Mouse (Mus musculus) midbrain, embryonic 16.5 days (tissue): Measurements from ENCODE around the gene Eddm3b. TPM values are rescaled to one million over a fixed set of nuclear protein-coding genes. Genes with fewer than 3 reads are reported as not detected.
A peak's percentile ranks its signal among the peaks of the same experiment; 100 is the strongest.

Experiments
- ATAC-seq: fragments of 200-750 bp; cut with Nextera tagmentation; 2 replicates; pipeline ENCODE4 v1.8.0; 2017; ENCODE audit warnings: moderate TSS enrichment
- H3K27ac ChIP-seq: fragments of 300-500 bp; sonication (generic); 2 replicates; pipeline ENCODE4 v1.5.1; 2014; ENCODE audit warnings: mild to moderate bottlenecking, low read length, mixed read lengths
- H3K27me3 ChIP-seq: fragments of 300-500 bp; sonication (generic); 2 replicates; pipeline ENCODE4 v1.6.1; 2014; ENCODE audit warnings: low read depth, low read length, mixed read lengths; ENCODE audit not compliant: control insufficient read depth, insufficient read depth
- H3K36me3 ChIP-seq: fragments of 300-500 bp; sonication (generic); 2 replicates; pipeline ENCODE4 v1.6.1; 2014; ENCODE audit warnings: mild to moderate bottlenecking, low read length, moderate library complexity, mixed read lengths; ENCODE audit not compliant: control insufficient read depth, insufficient read depth
- H3K4me1 ChIP-seq: fragments of 300-500 bp; sonication (generic); 2 replicates; pipeline ENCODE4 v1.6.1; 2014; ENCODE audit warnings: mild to moderate bottlenecking, low read length, mixed read lengths; ENCODE audit not compliant: control insufficient read depth, insufficient read depth
- H3K4me2 ChIP-seq: fragments of 300-500 bp; sonication (generic); 2 replicates; pipeline ENCODE4 v1.6.1; 2014; ENCODE audit warnings: mild to moderate bottlenecking, low read length, mixed read lengths
- H3K4me3 ChIP-seq: fragments of 300-500 bp; sonication (generic); 2 replicates; pipeline ENCODE4 v1.5.1; 2014; ENCODE audit warnings: low read depth, mild to moderate bottlenecking, low read length, moderate library complexity, mixed read lengths
- H3K9ac ChIP-seq: fragments of 300-500 bp; sonication (generic); 2 replicates; pipeline ENCODE4 v1.6.1; 2014; ENCODE audit warnings: low read depth, low read length, mixed read lengths
- H3K9me3 ChIP-seq: fragments of 300-500 bp; sonication (generic); replicated peaks from 2 replicates; pipeline ENCODE4 v1.6.1; 2014; ENCODE audit warnings: mild to moderate bottlenecking, low read length, mixed read lengths; ENCODE audit not compliant: control insufficient read depth, poor library complexity, severe bottlenecking
- WGBS: fragments of 180-500 bp; shearing (Covaris S2); extraction: QIAGEN DNeasy Blood & Tissue Kit; methylation state at CpG from one replicate; pipeline ENCODE4 v1.1.7; 2014; 5-methylcytosine and 5-hydroxymethylcytosine counted together
- polyA plus RNA-seq: library from polyadenylated mRNA; unstranded; fragments of >200 nt; fragmentation: Nextera tagmentation; extraction: Ambion mirVana; gene quantifications from 2 replicates; pipeline ENCODE4 v1.2.1, GENCODE M21; 2015

Gene Eddm3b
- polyA plus RNA-seq, 1 experiment from 2014 or later: not detected

GRCm38 (mm10) chr14:51104366-51104765 is 9.9 kb upstream of the Eddm3b start:
- no peaks in the 10 kb centered on the region for H3K9me3 ChIP-seq
- H3K27ac ChIP-seq: no peak overlapping the region
- no peak overlapping the region for H3K9ac ChIP-seq
- WGBS: 86% methylated on average over 2 of the region's 2 CpGs
- no peaks in the 10 kb centered on the region for H3K4me1 ChIP-seq
- H3K4me2 ChIP-seq: no peak overlapping the region
- no peaks in the 10 kb centered on the region for H3K27me3 ChIP-seq
- no peak for ATAC-seq
- H3K4me3 ChIP-seq: no peak overlapping the region
- H3K36me3 ChIP-seq: no peaks in the 10 kb centered on the region

- Histone ChIP-seq H3K36me3 (no peaks in the 10 kb centered on the region), H3K4me1 (no peaks in the 10 kb centered on the region), H3K9ac (no peak overlapping the region), H3K27ac (no peak overlapping the region), H3K9me3 (no peaks in the 10 kb centered on the region), H3K4me2 (no peak overlapping the region), H3K4me3 (no peak overlapping the region), H3K27me3 (no peaks in the 10 kb centered on the region)
- no peak for ATAC-seq
Measured at GRCm38 (mm10) chr14:51106449-51106967, 7.7 kb upstream of the Eddm3b start.

- WGBS: 80% methylated on average over 3 of the region's 3 CpGs
- Histone ChIP-seq H3K4me2 (no peak overlapping the region), H3K9me3 (no peaks in the 10 kb centered on the region), H3K9ac (no peak overlapping the region), H3K27me3 (no peaks in the 10 kb centered on the region), H3K4me1 (no peaks in the 10 kb centered on the region), H3K27ac (no peak overlapping the region), H3K36me3 (no peaks in the 10 kb centered on the region), H3K4me3 (no peak overlapping the region)
- ATAC-seq: no peak
Measured at GRCm38 (mm10) chr14:51111966-51112365, 2.3 kb upstream of the Eddm3b start.

GRCm38 (mm10) chr14:51113476-51113875 is 750 bp upstream of the Eddm3b start:
- no peak overlapping the region for H3K27ac ChIP-seq
- H3K9me3 ChIP-seq: no peaks in the 10 kb centered on the region
- 25% methylated on average over 9 of the region's 9 CpGs for WGBS
- H3K36me3 ChIP-seq: no peaks in the 10 kb centered on the region
- no peak overlapping the region for H3K9ac ChIP-seq
- ATAC-seq: no peak
- no peaks in the 10 kb centered on the region for H3K4me1 ChIP-seq
- peak overlapping the region; percentile 31; the same call in 1 of the 2 replicates for H3K4me2 ChIP-seq
- H3K4me3 ChIP-seq: no peak overlapping the region
- no peaks in the 10 kb centered on the region for H3K27me3 ChIP-seq

GRCm38 (mm10) chr14:51125684-51126083 is 11.5 kb downstream of the Eddm3b start:
- Histone ChIP-seq H3K36me3 (no peaks in the 10 kb centered on the region), H3K27ac (no peak overlapping the region), H3K9ac (no peak overlapping the region), H3K4me1 (no peaks in the 10 kb centered on the region), H3K9me3 (no peaks in the 10 kb centered on the region), H3K4me3 (no peak overlapping the region), H3K27me3 (no peaks in the 10 kb centered on the region), H3K4me2 (no peak overlapping the region)
- WGBS: 90% methylated on average over 6 of the region's 6 CpGs
- no peak for ATAC-seq

GRCm38 (mm10) chr14:51127648-51128258 is 13.5 kb downstream of the Eddm3b start:
- H3K4me3 ChIP-seq: no peak overlapping the region
- H3K9me3 ChIP-seq: no peaks in the 10 kb centered on the region
- H3K4me2 ChIP-seq: no peak overlapping the region
- H3K36me3 ChIP-seq: no peaks in the 10 kb centered on the region
- no peak overlapping the region for H3K9ac ChIP-seq
- H3K27ac ChIP-seq: no peak overlapping the region
- WGBS: 91% methylated on average over 2 of the region's 2 CpGs
- no peaks in the 10 kb centered on the region for H3K4me1 ChIP-seq
- no peak for ATAC-seq
- no peaks in the 10 kb centered on the region for H3K27me3 ChIP-seq

GRCm38 (mm10) chr14:51128775-51129623 is 14.8 kb downstream of the Eddm3b start:
- Histone ChIP-seq H3K4me2 (no peak overlapping the region), H3K36me3 (no peaks in the 10 kb centered on the region), H3K27me3 (no peaks in the 10 kb centered on the region), H3K4me3 (no peak overlapping the region), H3K27ac (no peak overlapping the region), H3K9me3 (no peaks in the 10 kb centered on the region), H3K4me1 (no peaks in the 10 kb centered on the region), H3K9ac (no peak overlapping the region)
- ATAC-seq: no peak
- WGBS: 83% methylated on average over 9 of the region's 9 CpGs

GRCm38 (mm10) chr14:51129624-51129975 is 15.4 kb downstream of the Eddm3b start:
- Histone ChIP-seq H3K9me3 (no peaks in the 10 kb centered on the region), H3K4me2 (no peak overlapping the region), H3K27me3 (no peaks in the 10 kb centered on the region), H3K4me3 (no peak overlapping the region), H3K27ac (no peak overlapping the region), H3K4me1 (no peaks in the 10 kb centered on the region), H3K9ac (no peak overlapping the region), H3K36me3 (no peaks in the 10 kb centered on the region)
- ATAC-seq: no peak
- 80% methylated on average over 4 of the region's 4 CpGs for WGBS

GRCm38 (mm10) chr14:51130315-51130940 is 16.2 kb downstream of the Eddm3b start:
- no peak overlapping the region for H3K4me3 ChIP-seq
- H3K36me3 ChIP-seq: no peaks in the 10 kb centered on the region
- ATAC-seq: no peak
- H3K4me2 ChIP-seq: no peak overlapping the region
- H3K27me3 ChIP-seq: no peaks in the 10 kb centered on the region
- H3K9ac ChIP-seq: no peak overlapping the region
- H3K4me1 ChIP-seq: no peaks in the 10 kb centered on the region
- WGBS: 92% methylated on average over 9 of the region's 9 CpGs
- no peaks in the 10 kb centered on the region for H3K9me3 ChIP-seq
- no peak overlapping the region for H3K27ac ChIP-seq
